Mouse (Mus musculus): ENCODE measurements at regions not wholly inside any gene's neighbourhood (a gene's known extent, or its start where the extent isn't known, plus 50 kb on each side); places are given as distances from the start of the nearest gene placed in this dataset.

- H3K79me2 ChIP-seq (ENCODE audit: control insufficient read depth, insufficient read depth, low read length, poor library complexity): no peaks in the 10 kb centered on the region
- no peak overlapping the region for H3K27ac ChIP-seq (ENCODE audit: control insufficient read depth, low read depth, low read length)
- H3K9ac ChIP-seq (ENCODE audit: control insufficient read depth, low read depth, low read length, poor library complexity, severe bottlenecking): no peak overlapping the region
- TF ChIP-seq MYB (IDR thresholded peaks at IDR 0.05; ENCODE audit: low read depth, low read length): no peak
- TF ChIP-seq USF2 (IDR thresholded peaks at IDR 0.05; ENCODE audit: borderline replicate concordance in 1 of 2, insufficient read depth in 1 of 2, low read depth in 1 of 2, low read length in 2 of 2): no peak
- TF ChIP-seq TAL1 (IDR thresholded peaks at IDR 0.05; ENCODE audit: low read length): no peak
- no peak for TF ChIP-seq ELF1 (IDR thresholded peaks at IDR 0.05; ENCODE audit: low read depth, low read length)
- no peak for TF ChIP-seq RCOR1 (IDR thresholded peaks at IDR 0.05; ENCODE audit: low read depth, low read length)
- no peak for TF ChIP-seq CHD1 (IDR thresholded peaks at IDR 0.05; ENCODE audit: low read depth, low read length)
- TF ChIP-seq GABPA (IDR thresholded peaks at IDR 0.05; ENCODE audit: low read depth, low read length): no peak
- TF ChIP-seq EP300 (IDR thresholded peaks at IDR 0.05; ENCODE audit: low read depth in 1 of 2, low read length in 2 of 2): no peak
- TF ChIP-seq GATA1 (IDR thresholded peaks at IDR 0.05; ENCODE audit: low read depth, low read length): no peak
- no peak for TF ChIP-seq NRF1 (IDR thresholded peaks at IDR 0.05; ENCODE audit: insufficient read depth, low read depth, low read length, poor library complexity, severe bottlenecking)
- no peak for TF ChIP-seq ZMIZ1 (IDR thresholded peaks at IDR 0.05; ENCODE audit: low read depth, low read length)
- TF ChIP-seq BHLHE40 (IDR thresholded peaks at IDR 0.05; ENCODE audit: borderline replicate concordance, low read depth, low read length): no peak
- no peak for TF ChIP-seq POLR2A (IDR thresholded peaks at IDR 0.05; ENCODE audit: control insufficient read depth in 1 of 2, insufficient read depth in 1 of 2, low read depth in 1 of 2, low read length in 2 of 2, poor library complexity in 1 of 2)
- TF ChIP-seq ZKSCAN1 (IDR thresholded peaks at IDR 0.05; ENCODE audit: low read depth, low read length): no peak
- H3K9me3 ChIP-seq (replicated peaks; ENCODE audit: insufficient read depth, low read length): no peaks in the 10 kb centered on the region
- H3K27me3 ChIP-seq (ENCODE audit: control insufficient read depth in 1 of 2, insufficient read depth in 2 of 2, low read length in 2 of 2): no peaks in the 10 kb centered on the region; a peak in 1 of 4 replicates
- no peaks in the 10 kb centered on the region for H3K36me3 ChIP-seq (ENCODE audit: control insufficient read depth in 1 of 2, insufficient read depth in 2 of 2, low read length in 2 of 2)
- no peak for DNase-seq (ENCODE audit: low read depth, low spot score)
- H3K4me3 ChIP-seq (ENCODE audit: control insufficient read depth in 1 of 2, insufficient read depth in 1 of 2, low read depth in 2 of 2, low read length in 2 of 2): no peak overlapping the region
- H3K4me1 ChIP-seq (ENCODE audit: control insufficient read depth in 1 of 2, insufficient read depth in 2 of 2, low read length in 2 of 2): no peaks in the 10 kb centered on the region
Observed at GRCm38 (mm10) chr6:99959371-99959770, 233.2 kb upstream of the Prok2 start.

DNA sequence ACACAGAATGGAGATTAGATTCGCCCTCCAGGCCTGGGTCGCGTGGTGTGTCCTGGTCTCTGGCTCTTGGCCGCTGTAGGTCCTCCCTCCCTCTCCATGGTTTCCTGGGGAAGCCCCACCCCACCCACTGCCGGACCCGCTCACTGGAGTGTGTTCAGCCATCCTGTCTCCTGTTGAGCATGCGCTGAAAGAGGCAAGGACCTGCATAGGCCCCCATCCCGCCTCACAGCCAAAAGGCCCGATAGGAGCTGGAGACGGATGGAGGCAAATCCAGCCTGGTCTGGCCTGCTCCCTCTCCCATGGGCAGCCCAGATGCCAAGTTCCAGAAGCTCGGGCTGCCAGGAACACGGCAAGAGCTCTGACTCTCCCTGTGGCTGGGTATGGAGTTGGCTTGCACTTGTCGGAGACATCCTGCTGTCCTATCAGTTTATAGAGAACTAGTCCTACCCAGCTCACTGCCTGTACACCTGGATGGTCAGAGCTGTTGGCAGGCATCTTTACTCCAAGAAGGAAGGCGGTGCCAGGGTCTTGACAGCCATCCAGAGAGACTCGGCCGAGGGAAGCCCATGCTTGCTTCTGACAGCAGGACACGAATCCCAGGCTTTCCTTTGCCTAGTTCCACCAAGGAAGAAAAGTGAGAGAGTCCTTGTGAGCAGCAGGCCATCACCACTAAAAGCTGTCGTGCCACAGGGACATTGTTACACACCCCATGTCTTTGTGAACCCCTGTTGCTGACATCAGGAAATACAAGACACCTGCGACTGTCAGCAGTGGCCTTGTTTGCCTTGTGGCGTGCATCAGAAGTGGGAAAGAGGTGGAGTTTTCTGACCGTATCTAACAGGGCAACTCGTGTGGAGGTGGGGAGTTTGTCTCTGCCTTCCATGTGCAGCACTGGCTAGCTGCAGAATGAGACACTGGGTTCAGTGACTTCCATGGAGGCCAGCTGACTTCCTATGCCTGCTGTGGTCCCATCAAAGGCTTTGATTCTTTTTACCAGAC lies 228.9 kb upstream of the Prok2 start:
- H3K9ac ChIP-seq (ENCODE audit: control insufficient read depth, low read depth, low read length, poor library complexity, severe bottlenecking): no peak overlapping the region

More for the DNA sequence above, 228.9 kb upstream of the Prok2 start:
- Histone ChIP-seq H3K36me3 (ENCODE audit: control insufficient read depth in 1 of 2, insufficient read depth in 2 of 2, low read length in 2 of 2) (no peaks in the 10 kb centered on the region), H3K27ac (ENCODE audit: control insufficient read depth, low read depth, low read length) (no peak overlapping the region), H3K79me2 (ENCODE audit: control insufficient read depth, insufficient read depth, low read length, poor library complexity) (no peaks in the 10 kb centered on the region), H3K4me1 (ENCODE audit: control insufficient read depth in 1 of 2, insufficient read depth in 2 of 2, low read length in 2 of 2) (no peaks in the 10 kb centered on the region), H3K4me3 (ENCODE audit: control insufficient read depth in 1 of 2, insufficient read depth in 1 of 2, low read depth in 2 of 2, low read length in 2 of 2) (no peak overlapping the region), H3K9me3 (replicated peaks; ENCODE audit: insufficient read depth, low read length) (no peaks in the 10 kb centered on the region), H3K27me3 (ENCODE audit: control insufficient read depth in 1 of 2, insufficient read depth in 2 of 2, low read length in 2 of 2) (no peaks in the 10 kb centered on the region; a peak in 1 of 4 replicates)
- no peak for DNase-seq (ENCODE audit: low read depth, low spot score)
- TF ChIP-seq TAL1 (IDR thresholded peaks at IDR 0.05; ENCODE audit: low read length) (no peak), USF1 (IDR thresholded peaks at IDR 0.05; ENCODE audit: low read depth, low read length) (no peak), USF2 (IDR thresholded peaks at IDR 0.05; ENCODE audit: borderline replicate concordance in 1 of 2, insufficient read depth in 1 of 2, low read depth in 1 of 2, low read length in 2 of 2) (no peak), GABPA (IDR thresholded peaks at IDR 0.05; ENCODE audit: low read depth, low read length) (no peak), UBTF (IDR thresholded peaks at IDR 0.05; ENCODE audit: borderline replicate concordance, insufficient read depth, low read depth, low read length) (no peak), CHD1 (IDR thresholded peaks at IDR 0.05; ENCODE audit: low read depth, low read length) (no peak), CTCF (IDR thresholded peaks at IDR 0.05 in 2 of 3, conservative IDR thresholded peaks at IDR 0.05 in 1 of 3; ENCODE audit: control insufficient read depth in 1 of 3, insufficient read depth in 1 of 3, low read depth in 2 of 3, low read length in 3 of 3, poor library complexity in 1 of 3, severe bottlenecking in 1 of 3) (no peak), POLR2AphosphoS2 (IDR thresholded peaks at IDR 0.05; ENCODE audit: low read length) (no peak), E2F4 (IDR thresholded peaks at IDR 0.05; ENCODE audit: borderline replicate concordance, low read depth, low read length) (no peak), NELFE (IDR thresholded peaks at IDR 0.05; ENCODE audit: low read depth, low read length) (no peak), ZC3H11A (IDR thresholded peaks at IDR 0.05; ENCODE audit: low read depth, low read length) (no peak), JUND (IDR thresholded peaks at IDR 0.05; ENCODE audit: low read depth, low read length) (no peak), MAZ (IDR thresholded peaks at IDR 0.05; ENCODE audit: low read depth, low read length) (no peak), RCOR1 (IDR thresholded peaks at IDR 0.05; ENCODE audit: low read depth, low read length) (no peak), MAFK (IDR thresholded peaks at IDR 0.05; ENCODE audit: borderline replicate concordance, low read depth, low read length) (no peak), CHD2 (IDR thresholded peaks at IDR 0.05; ENCODE audit: low read length) (no peak), NRF1 (IDR thresholded peaks at IDR 0.05; ENCODE audit: insufficient read depth, low read depth, low read length, poor library complexity, severe bottlenecking) (no peak), EP300 (IDR thresholded peaks at IDR 0.05; ENCODE audit: low read depth in 1 of 2, low read length in 2 of 2) (no peak)

Data from MEL (cell line).